9 mouse cellular contexts compared by ENCODE assay signal in the genomic region with DNA sequence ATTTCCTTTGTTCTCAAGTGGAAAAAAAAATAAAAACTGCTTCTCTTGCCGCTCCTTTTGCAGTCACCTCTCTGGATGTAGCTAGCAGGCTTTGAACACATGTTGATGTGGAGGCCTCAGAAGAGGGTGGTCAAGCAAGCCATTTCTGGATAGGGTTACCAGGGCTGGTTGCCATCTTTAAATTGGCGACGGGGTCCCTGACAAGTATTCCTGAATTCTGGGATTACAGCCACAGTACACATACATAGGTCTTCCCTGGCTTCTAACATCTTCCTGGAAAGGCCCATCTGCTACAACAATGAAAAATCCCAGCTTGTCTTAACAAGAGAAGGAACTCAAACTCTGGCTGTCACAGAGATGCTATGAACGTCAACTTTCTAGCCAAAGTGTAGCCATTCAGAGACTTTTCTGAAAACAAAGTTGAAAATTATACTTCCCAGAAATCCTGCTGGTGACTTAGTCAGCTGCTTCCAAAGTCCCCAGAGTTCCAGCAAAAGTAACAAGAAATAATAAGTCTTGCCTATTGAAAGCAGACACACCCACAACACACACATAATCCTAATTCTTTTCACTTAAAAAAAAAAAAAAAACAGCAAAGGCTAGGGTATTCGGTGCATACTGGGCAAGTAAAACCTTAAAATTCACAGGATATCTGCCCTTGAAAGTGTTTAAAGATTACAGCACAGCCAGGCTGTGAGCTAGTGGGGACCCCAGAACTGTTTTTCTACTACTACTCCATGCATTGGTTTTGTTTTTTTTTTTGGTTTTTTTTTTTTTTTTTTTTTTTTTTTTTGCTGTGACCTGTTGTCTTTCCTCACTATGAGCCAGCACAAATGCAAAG.
A peak's percentile ranks its signal among the peaks of the same experiment; 100 is the strongest.
DNase-seq lines count a peak whose midpoint lies in the region; ATAC-seq lines count a peak whose summit lies in the region.
"Had no signal": no experiment of that assay in that cellular context is flagged by ENCODE, and none has a peak within 500 bp of the region (broad histone marks: within the 10 kb centered on the region; RNA-seq: fewer than 3 reads in every experiment).

No protein-coding gene starts in this region.

- no peak overlapping the region for H3K4me2 ChIP-seq in heart, embryonic 12.5 days
- peak overlapping the region; percentile 75; the same call in 1 of the 2 replicates for H3K4me2 ChIP-seq in embryonic facial prominence, embryonic 12.5 days (replicated peaks)
- H3K4me2 ChIP-seq in intestine, embryonic 16.5 days (ENCODE audit: low read depth, low read length): no peak overlapping the region

- H3K4me3 ChIP-seq in heart, embryonic 12.5 days: no peak overlapping the region
- H3K4me3 ChIP-seq in embryonic facial prominence, embryonic 12.5 days: no peak overlapping the region
- H3K4me3 ChIP-seq in intestine, embryonic 16.5 days (ENCODE audit: low read length): no peak overlapping the region

- WGBS in heart, embryonic 12.5 days: 47% methylated on average over 5 of the region's 5 CpGs
- WGBS in embryonic facial prominence, embryonic 12.5 days: 37% methylated on average over 5 of the region's 5 CpGs
- WGBS in intestine, embryonic 16.5 days: 62% methylated on average over 5 of the region's 5 CpGs

- no peak for ATAC-seq in heart, embryonic 12.5 days (ENCODE audit: insufficient number of reproducible peaks, low FRiP score)
- ATAC-seq in embryonic facial prominence, embryonic 12.5 days (ENCODE audit: insufficient number of reproducible peaks, insufficient read depth, low FRiP score, low TSS enrichment): no peak
- ATAC-seq in intestine, embryonic 16.5 days: no peak

- no peaks in the 10 kb centered on the region for H3K27me3 ChIP-seq in heart, embryonic 12.5 days (replicated peaks)
- no peaks in the 10 kb centered on the region for H3K27me3 ChIP-seq in embryonic facial prominence, embryonic 12.5 days
- no peaks in the 10 kb centered on the region for H3K27me3 ChIP-seq in intestine, embryonic 16.5 days (replicated peaks; ENCODE audit: control insufficient read depth, insufficient read depth, low read length)

- H3K9ac ChIP-seq in heart, embryonic 12.5 days: 0 out of 2 replicates have a peak overlapping the region, but pooled peaks have one; percentile 11
- H3K9ac ChIP-seq in embryonic facial prominence, embryonic 12.5 days: no peak overlapping the region
- H3K9ac ChIP-seq in intestine, embryonic 16.5 days (ENCODE audit: low read depth, low read length): no peak overlapping the region

- H3K4me1 ChIP-seq in heart, embryonic 12.5 days (replicated peaks): peaks cover 53% of the 10 kb centered on the region
- H3K4me1 ChIP-seq in embryonic facial prominence, embryonic 12.5 days: peaks cover 46% of the 10 kb centered on the region
- peaks cover 20% of the 10 kb centered on the region for H3K4me1 ChIP-seq in intestine, embryonic 16.5 days (ENCODE audit: control insufficient read depth, insufficient read depth, low read length)

- peak overlapping the region; percentile 53; the same call in 1 of the 2 replicates for H3K27ac ChIP-seq in heart, embryonic 12.5 days (ENCODE audit: poor library complexity, severe bottlenecking)
- H3K27ac ChIP-seq in embryonic facial prominence, embryonic 12.5 days: peak overlapping the region; percentile 94
- H3K27ac ChIP-seq in intestine, embryonic 16.5 days (ENCODE audit: low read length): peak overlapping the region; percentile 37; the same call in 1 of the 2 replicates

- no peaks in the 10 kb centered on the region for H3K9me3 ChIP-seq in heart, embryonic 12.5 days (replicated peaks)
- no peaks in the 10 kb centered on the region for H3K9me3 ChIP-seq in embryonic facial prominence, embryonic 12.5 days
- H3K9me3 ChIP-seq in intestine, embryonic 16.5 days (ENCODE audit: control insufficient read depth, low read length): no peaks in the 10 kb centered on the region

- H3K36me3 ChIP-seq in heart, embryonic 12.5 days: peaks cover 4% of the 10 kb centered on the region; the same call in 1 of the 2 replicates
- H3K36me3 ChIP-seq in embryonic facial prominence, embryonic 12.5 days: no peaks in the 10 kb centered on the region
- H3K36me3 ChIP-seq in intestine, embryonic 16.5 days (ENCODE audit: control insufficient read depth, insufficient read depth, low read length): no peaks in the 10 kb centered on the region

- DNase-seq in heart, postnatal 25 days (ENCODE audit: low spot score): no peak
- DNase-seq in 3134 (ENCODE audit: extremely low read depth, insufficient read length, low spot score): peak; percentile 13
- DNase-seq in layer of hippocampus, adult 18-20 months (ENCODE audit: low spot score in 2 of 2): no peak
- no peak for DNase-seq in right cerebral cortex, postnatal 25 days
- no peak for DNase-seq in gastrocnemius, postnatal 36 days
- DNase-seq: cerebellum, postnatal 14 days had no signal

- intact Hi-C loops in heart, postnatal 25 days (cut with DNase I): loop anchor here (5.0 to 10.0 kb wide), 2 partner anchors 45 to 252 kb away; no protein-coding TSS in a partner anchor
- intact Hi-C loops in gastrocnemius, postnatal 36 days (cut with DNase I): loop anchor here (5.0 kb wide), 3 partner anchors 45 to 80 kb away; partner anchors contain the start of gene Rbms1

Comparison
In these comparisons a context has a peak if more than half of its experiments do, and no peak if none do; other contexts are left out.
1. H3K27ac ChIP-seq: peak in every context shown above with its lines; median percentile 94 in embryonic facial prominence, embryonic 12.5 days; 53 in heart, embryonic 12.5 days; 37 in intestine, embryonic 16.5 days.